Comparison of ENCODE assay signal across 20 mouse cellular contexts in genomic region chr2:76437372-76437771, GRCm38 (mm10). TPM values are rescaled to one million over a fixed set of nuclear protein-coding genes. Genes with fewer than 3 reads are reported as not detected.
DNase-seq lines count a peak whose midpoint lies in the region; ATAC-seq and TF ChIP-seq lines count a peak whose summit lies in the region.
"Had no signal": no experiment of that assay in that cellular context is flagged by ENCODE, and none has a peak within 500 bp of the region (broad histone marks: within the 10 kb centered on the region; RNA-seq: fewer than 3 reads in every experiment).

No protein-coding gene starts in this region.

- ATAC-seq in forebrain, embryonic 14.5 days: peak; percentile 29; the same call in 1 of the 2 replicates
- no peak for ATAC-seq in forebrain, embryonic 11.5 days (replicated peaks; ENCODE audit: low FRiP score)
- peak; percentile 37; the same call in 1 of the 2 replicates for ATAC-seq in hindbrain, embryonic 16.5 days
- ATAC-seq in hindbrain, embryonic 14.5 days (ENCODE audit: low FRiP score): no peak
- no peak for ATAC-seq in midbrain, postnatal 0 days (ENCODE audit: low FRiP score)
- ATAC-seq in midbrain, embryonic 11.5 days (ENCODE audit: low FRiP score): no peak
- peak; percentile 66 for ATAC-seq in neural tube, embryonic 15.5 days (ENCODE audit: low FRiP score)
- ATAC-seq: liver, postnatal 0 days had no signal

- H3K4me2 ChIP-seq in forebrain, embryonic 14.5 days (ENCODE audit: low read length): no peak overlapping the region
- no peak overlapping the region for H3K4me2 ChIP-seq in forebrain, embryonic 11.5 days (ENCODE audit: low read depth, low read length, severe bottlenecking)
- H3K4me2 ChIP-seq in hindbrain, embryonic 16.5 days (ENCODE audit: low read length): no peak overlapping the region
- H3K4me2 ChIP-seq in hindbrain, embryonic 14.5 days (replicated peaks): no peak overlapping the region
- H3K4me2 ChIP-seq in midbrain, postnatal 0 days (ENCODE audit: low read depth, low read length, poor library complexity, severe bottlenecking): no peak overlapping the region
- H3K4me2 ChIP-seq in midbrain, embryonic 11.5 days: no peak overlapping the region
- H3K4me2 ChIP-seq in neural tube, embryonic 15.5 days: no peak overlapping the region
- H3K4me2 ChIP-seq: heart, embryonic 12.5 days; limb, embryonic 15.5 days had no signal

- peak; percentile 41 for DNase-seq in forebrain, embryonic 14.5 days (ENCODE audit: low spot score)
- no peak for DNase-seq in forebrain, embryonic 11.5 days (ENCODE audit: low spot score)
- no peak for DNase-seq in hindbrain, embryonic 14.5 days (ENCODE audit: low spot score)
- peak; percentile 14 for DNase-seq in midbrain, postnatal 0 days (ENCODE audit: low spot score)
- no peak for DNase-seq in midbrain, embryonic 11.5 days (ENCODE audit: low spot score, missing footprints)
- no peak for DNase-seq in adrenal gland, postnatal 10 days
- DNase-seq: adrenal gland, adult 8-10 months; cerebellum, postnatal 25 days; heart, postnatal 36 days; kidney, adult 9 months; liver, postnatal 0 days; spleen, adult 18-20 months; thymus, postnatal 25 days had no signal

- WGBS in forebrain, embryonic 14.5 days: 59% methylated on average over 2 of the region's 2 CpGs
- 88% methylated on average over 2 of the region's 2 CpGs for WGBS in forebrain, embryonic 11.5 days
- WGBS in hindbrain, embryonic 16.5 days: 33% methylated on average over 2 of the region's 2 CpGs
- 50% methylated on average over 2 of the region's 2 CpGs for WGBS in hindbrain, embryonic 14.5 days
- 50% methylated on average over 2 of the region's 2 CpGs for WGBS in midbrain, postnatal 0 days
- 88% methylated on average over 2 of the region's 2 CpGs for WGBS in midbrain, embryonic 11.5 days
- WGBS in neural tube, embryonic 15.5 days: 41% methylated on average over 2 of the region's 2 CpGs

- no peak overlapping the region for H3K27ac ChIP-seq in forebrain, embryonic 14.5 days (ENCODE audit: low read depth, low read length)
- H3K27ac ChIP-seq in forebrain, embryonic 11.5 days (ENCODE audit: low read depth, low read length): no peak overlapping the region
- H3K27ac ChIP-seq in hindbrain, embryonic 16.5 days (ENCODE audit: low read depth, low read length): no peak overlapping the region
- no peak overlapping the region for H3K27ac ChIP-seq in hindbrain, embryonic 14.5 days
- H3K27ac ChIP-seq in midbrain, postnatal 0 days (ENCODE audit: low read depth, low read length): no peak overlapping the region
- no peak overlapping the region for H3K27ac ChIP-seq in midbrain, embryonic 11.5 days (ENCODE audit: low read depth, low read length)
- H3K27ac ChIP-seq in neural tube, embryonic 15.5 days (replicated peaks): no peak overlapping the region
- H3K27ac ChIP-seq: embryonic facial prominence, embryonic 10.5 days; limb, embryonic 15.5 days; midbrain, embryonic 10.5 days had no signal

- H3K4me3 ChIP-seq in forebrain, embryonic 14.5 days (ENCODE audit: low read depth, low read length): no peak overlapping the region
- H3K4me3 ChIP-seq in forebrain, embryonic 11.5 days (ENCODE audit: low read depth, low read length): no peak overlapping the region
- H3K4me3 ChIP-seq in hindbrain, embryonic 16.5 days (ENCODE audit: low read length): no peak overlapping the region
- no peak overlapping the region for H3K4me3 ChIP-seq in hindbrain, embryonic 14.5 days (replicated peaks; ENCODE audit: low read length)
- no peak overlapping the region for H3K4me3 ChIP-seq in midbrain, postnatal 0 days (ENCODE audit: low read depth, low read length)
- H3K4me3 ChIP-seq in midbrain, embryonic 11.5 days (ENCODE audit: low read depth, low read length): no peak overlapping the region
- H3K4me3 ChIP-seq in neural tube, embryonic 15.5 days (replicated peaks): no peak overlapping the region
- H3K4me3 ChIP-seq: embryonic facial prominence, embryonic 10.5 days; erythroblast, embryonic 14.5 days; heart, embryonic 12.5 days; limb, embryonic 15.5 days; midbrain, embryonic 10.5 days had no signal

- no peak overlapping the region for H3K9ac ChIP-seq in forebrain, embryonic 14.5 days (ENCODE audit: low read length)
- no peak overlapping the region for H3K9ac ChIP-seq in forebrain, embryonic 11.5 days (ENCODE audit: low read length)
- no peak overlapping the region for H3K9ac ChIP-seq in hindbrain, embryonic 16.5 days (ENCODE audit: low read depth, low read length)
- H3K9ac ChIP-seq in hindbrain, embryonic 14.5 days: no peak overlapping the region
- H3K9ac ChIP-seq in midbrain, postnatal 0 days (replicated peaks; ENCODE audit: low read length, poor library complexity, severe bottlenecking): no peak overlapping the region
- H3K9ac ChIP-seq in midbrain, embryonic 11.5 days (ENCODE audit: low read length): no peak overlapping the region
- no peak overlapping the region for H3K9ac ChIP-seq in neural tube, embryonic 15.5 days (replicated peaks)
- H3K9ac ChIP-seq: heart, embryonic 12.5 days; limb, embryonic 15.5 days; liver, postnatal 0 days had no signal

- no peak for TF ChIP-seq CTCF in midbrain, postnatal 0 days (IDR thresholded peaks at IDR 0.05)

- no peaks in the 10 kb centered on the region for H3K36me3 ChIP-seq in forebrain, embryonic 14.5 days (ENCODE audit: control insufficient read depth, insufficient read depth, low read length)
- H3K36me3 ChIP-seq in forebrain, embryonic 11.5 days (ENCODE audit: control insufficient read depth, insufficient read depth, low read length): no peaks in the 10 kb centered on the region
- no peaks in the 10 kb centered on the region for H3K36me3 ChIP-seq in hindbrain, embryonic 16.5 days (ENCODE audit: control insufficient read depth, insufficient read depth, low read length)
- H3K36me3 ChIP-seq in hindbrain, embryonic 14.5 days (replicated peaks; ENCODE audit: control insufficient read depth, insufficient read depth): no peaks in the 10 kb centered on the region
- no peaks in the 10 kb centered on the region for H3K36me3 ChIP-seq in midbrain, postnatal 0 days (ENCODE audit: insufficient read depth, low read length)
- no peaks in the 10 kb centered on the region for H3K36me3 ChIP-seq in midbrain, embryonic 11.5 days (ENCODE audit: control insufficient read depth, insufficient read depth, low read length)
- no peaks in the 10 kb centered on the region for H3K36me3 ChIP-seq in neural tube, embryonic 15.5 days
- H3K36me3 ChIP-seq: embryonic facial prominence, embryonic 10.5 days; heart, embryonic 12.5 days; limb, embryonic 15.5 days; midbrain, embryonic 10.5 days had no signal

- no peaks in the 10 kb centered on the region for H3K27me3 ChIP-seq in forebrain, embryonic 14.5 days (replicated peaks; ENCODE audit: control insufficient read depth, insufficient read depth, low read length)
- no peaks in the 10 kb centered on the region for H3K27me3 ChIP-seq in forebrain, embryonic 11.5 days (ENCODE audit: control insufficient read depth, insufficient read depth, low read length)
- no peaks in the 10 kb centered on the region for H3K27me3 ChIP-seq in hindbrain, embryonic 16.5 days (replicated peaks; ENCODE audit: control insufficient read depth, insufficient read depth, low read length)
- H3K27me3 ChIP-seq in hindbrain, embryonic 14.5 days (ENCODE audit: control insufficient read depth, insufficient read depth, low read length): no peaks in the 10 kb centered on the region
- no peaks in the 10 kb centered on the region for H3K27me3 ChIP-seq in midbrain, postnatal 0 days (ENCODE audit: insufficient read depth, low read length)
- no peaks in the 10 kb centered on the region for H3K27me3 ChIP-seq in midbrain, embryonic 11.5 days (ENCODE audit: control insufficient read depth, insufficient read depth, low read length)
- H3K27me3 ChIP-seq in neural tube, embryonic 15.5 days (replicated peaks): no peaks in the 10 kb centered on the region
- H3K27me3 ChIP-seq: heart, embryonic 12.5 days; limb, embryonic 15.5 days had no signal

- H3K9me3 ChIP-seq in forebrain, embryonic 14.5 days (replicated peaks; ENCODE audit: control insufficient read depth, low read length): no peaks in the 10 kb centered on the region
- H3K9me3 ChIP-seq in forebrain, embryonic 11.5 days (ENCODE audit: control insufficient read depth, low read length): no peaks in the 10 kb centered on the region
- no peaks in the 10 kb centered on the region for H3K9me3 ChIP-seq in hindbrain, embryonic 16.5 days (ENCODE audit: control insufficient read depth, low read length)
- no peaks in the 10 kb centered on the region for H3K9me3 ChIP-seq in hindbrain, embryonic 14.5 days (ENCODE audit: control insufficient read depth, low read length)
- H3K9me3 ChIP-seq in midbrain, postnatal 0 days (ENCODE audit: low read length): no peaks in the 10 kb centered on the region
- H3K9me3 ChIP-seq in midbrain, embryonic 11.5 days (ENCODE audit: control insufficient read depth, low read length): no peaks in the 10 kb centered on the region
- H3K9me3 ChIP-seq in neural tube, embryonic 15.5 days (replicated peaks): no peaks in the 10 kb centered on the region
- H3K9me3 ChIP-seq: embryonic facial prominence, embryonic 10.5 days; heart, embryonic 12.5 days; limb, embryonic 15.5 days; midbrain, embryonic 10.5 days had no signal

- no peaks in the 10 kb centered on the region for H3K4me1 ChIP-seq in forebrain, embryonic 14.5 days (ENCODE audit: control insufficient read depth, insufficient read depth, low read length)
- H3K4me1 ChIP-seq in forebrain, embryonic 11.5 days (replicated peaks; ENCODE audit: control insufficient read depth, insufficient read depth, low read length): no peaks in the 10 kb centered on the region
- H3K4me1 ChIP-seq in hindbrain, embryonic 16.5 days (ENCODE audit: control insufficient read depth, insufficient read depth, low read depth, low read length): peaks cover 8% of the 10 kb centered on the region
- peaks cover 12% of the 10 kb centered on the region for H3K4me1 ChIP-seq in hindbrain, embryonic 14.5 days (replicated peaks; ENCODE audit: control insufficient read depth, insufficient read depth, low read length)
- H3K4me1 ChIP-seq in midbrain, postnatal 0 days (ENCODE audit: insufficient read depth, low read length): no peaks in the 10 kb centered on the region
- peaks cover 4% of the 10 kb centered on the region; the same call in 1 of the 2 replicates for H3K4me1 ChIP-seq in midbrain, embryonic 11.5 days (ENCODE audit: control insufficient read depth, insufficient read depth, low read length)
- H3K4me1 ChIP-seq in neural tube, embryonic 15.5 days: peaks cover 44% of the 10 kb centered on the region
- H3K4me1 ChIP-seq: limb, embryonic 15.5 days had no signal

RNA-seq across cellular contexts. Expression of gene Osbpl6, which starts 31.1 kb away (rescaled TPM):
- 12.1 and 17.7 TPM in 2 replicates for polyA plus RNA-seq in forebrain, embryonic 14.5 days (2014; fragmentation: Nextera tagmentation; extraction: Ambion mirVana)
- 10.5 and 13.8 TPM in 2 replicates for polyA plus RNA-seq in forebrain, embryonic 11.5 days (2014; fragmentation: Nextera tagmentation; extraction: Ambion mirVana)
- 22.8 and 27.5 TPM in 2 replicates for polyA plus RNA-seq in hindbrain, embryonic 16.5 days (2015; fragmentation: Nextera tagmentation; extraction: Ambion mirVana)
- polyA plus RNA-seq in hindbrain, embryonic 14.5 days (2014; fragmentation: Nextera tagmentation; extraction: Ambion mirVana): 29.6 and 31.2 TPM in 2 replicates
- total RNA-seq in midbrain, postnatal 0 days (2014; rRNA removed): 17.0 and 20.4 TPM in 2 replicates
- 22.2 and 26.7 TPM in 2 replicates for polyA plus RNA-seq in midbrain, postnatal 0 days (2015; fragmentation: Nextera tagmentation; extraction: Ambion mirVana)
- polyA plus RNA-seq in midbrain, embryonic 11.5 days (2014; fragmentation: Nextera tagmentation; extraction: Ambion mirVana): 10.9 and 11.1 TPM in 2 replicates
- polyA plus RNA-seq in neural tube, embryonic 15.5 days (2015; fragmentation: Nextera tagmentation; extraction: Ambion mirVana): 35.1 and 35.9 TPM in 2 replicates
- 10 to 100 TPM; 12.0 to 15.2 TPM for total RNA-seq in adrenal gland, postnatal 10 days (2021)
- polyA plus RNA-seq: erythroblast, embryonic 14.5 days had no signal

Comparison
In these comparisons a context has a peak if more than half of its experiments do, and no peak if none do; other contexts are left out.
1. ATAC-seq: peak in forebrain, embryonic 14.5 days (single experiment), hindbrain, embryonic 16.5 days (single experiment) and neural tube, embryonic 15.5 days (single experiment); none in forebrain, embryonic 11.5 days (single experiment), hindbrain, embryonic 14.5 days (single experiment), midbrain, postnatal 0 days (single experiment) and midbrain, embryonic 11.5 days (single experiment).
2. DNase-seq: peak in forebrain, embryonic 14.5 days (single experiment) and midbrain, postnatal 0 days (single experiment); none in forebrain, embryonic 11.5 days (single experiment), hindbrain, embryonic 14.5 days (single experiment), midbrain, embryonic 11.5 days (single experiment) and adrenal gland, postnatal 10 days (single experiment).